Mouse (Mus musculus) E14TG2a.4 (cell line): ENCODE data around the gene Tuft1.
"Not testable (repeated sequence)": the region's sequence is repeated elsewhere in the genome, so short reads cannot be mapped to it uniquely, and the experiment has no call there.

Source experiments
- H3K27me3 ChIP-seq: 2 replicates; pipeline ENCODE4 v1.6.1; 2014; ENCODE audit warnings: low read length, control low read depth; ENCODE audit not compliant: insufficient read depth
- H3K36me3 ChIP-seq: 2 replicates; pipeline ENCODE4 v1.6.1; 2014; ENCODE audit warnings: low read length, control low read depth; ENCODE audit not compliant: insufficient read depth
- H3K4me1 ChIP-seq: replicated peaks from 2 replicates; pipeline ENCODE4 v1.6.1; 2014; ENCODE audit warnings: low read depth, low read length, control low read depth
- H3K4me3 ChIP-seq: replicated peaks from 2 replicates; pipeline ENCODE4 v1.5.1; 2014; ENCODE audit warnings: mild to moderate bottlenecking, low read length
- H3K9me3 ChIP-seq: 2 replicates; pipeline ENCODE4 v1.6.1; 2014; ENCODE audit warnings: low read length, control low read depth
- CTCF ChIP-seq: conservative IDR thresholded peaks from 2 replicates; pipeline ENCODE4 v1.5.1; 2014; ENCODE audit warnings: low read length
- NANOG ChIP-seq: IDR thresholded peaks from 2 replicates; pipeline ENCODE4 v1.6.1; 2014; ENCODE audit warnings: borderline replicate concordance, low read length, mixed read lengths
- POU5F1 ChIP-seq: IDR thresholded peaks from 2 replicates; pipeline ENCODE4 v1.6.1; 2014; ENCODE audit warnings: low read length, borderline replicate concordance

Gene Tuft1

DNA sequence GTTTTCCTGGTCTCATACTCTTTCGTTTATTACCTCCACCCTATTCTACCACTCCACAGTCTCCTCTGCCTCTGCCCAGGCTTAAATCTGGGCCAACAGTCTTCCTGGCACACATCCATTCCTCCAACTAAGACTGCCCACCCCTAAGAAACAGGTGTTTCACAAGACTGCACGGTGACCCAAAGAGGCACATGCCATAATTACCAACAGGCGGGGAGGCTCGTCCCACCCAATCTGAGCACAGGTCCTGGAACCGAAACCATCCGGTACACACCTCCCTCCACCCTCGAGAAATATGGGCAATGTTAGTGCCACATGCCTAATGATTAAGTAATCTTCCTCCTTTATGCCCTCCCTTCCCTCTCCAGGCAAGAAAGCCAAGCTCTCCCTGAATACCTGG lies 8.3 kb downstream of the Tuft1 start:
- 0 out of 2 replicates have a peak, but pooled peaks cover 5% of the 10 kb centered on the region for H3K27me3 ChIP-seq
- H3K9me3 ChIP-seq: no peaks in the 10 kb centered on the region
- peaks cover 11% of the 10 kb centered on the region; the same call in 1 of the 2 replicates for H3K4me1 ChIP-seq
- TF ChIP-seq CTCF (no peak), NANOG (no peak), POU5F1 (no peak)
- H3K4me3 ChIP-seq: no peak overlapping the region
- no peaks in the 10 kb centered on the region for H3K36me3 ChIP-seq

DNA sequence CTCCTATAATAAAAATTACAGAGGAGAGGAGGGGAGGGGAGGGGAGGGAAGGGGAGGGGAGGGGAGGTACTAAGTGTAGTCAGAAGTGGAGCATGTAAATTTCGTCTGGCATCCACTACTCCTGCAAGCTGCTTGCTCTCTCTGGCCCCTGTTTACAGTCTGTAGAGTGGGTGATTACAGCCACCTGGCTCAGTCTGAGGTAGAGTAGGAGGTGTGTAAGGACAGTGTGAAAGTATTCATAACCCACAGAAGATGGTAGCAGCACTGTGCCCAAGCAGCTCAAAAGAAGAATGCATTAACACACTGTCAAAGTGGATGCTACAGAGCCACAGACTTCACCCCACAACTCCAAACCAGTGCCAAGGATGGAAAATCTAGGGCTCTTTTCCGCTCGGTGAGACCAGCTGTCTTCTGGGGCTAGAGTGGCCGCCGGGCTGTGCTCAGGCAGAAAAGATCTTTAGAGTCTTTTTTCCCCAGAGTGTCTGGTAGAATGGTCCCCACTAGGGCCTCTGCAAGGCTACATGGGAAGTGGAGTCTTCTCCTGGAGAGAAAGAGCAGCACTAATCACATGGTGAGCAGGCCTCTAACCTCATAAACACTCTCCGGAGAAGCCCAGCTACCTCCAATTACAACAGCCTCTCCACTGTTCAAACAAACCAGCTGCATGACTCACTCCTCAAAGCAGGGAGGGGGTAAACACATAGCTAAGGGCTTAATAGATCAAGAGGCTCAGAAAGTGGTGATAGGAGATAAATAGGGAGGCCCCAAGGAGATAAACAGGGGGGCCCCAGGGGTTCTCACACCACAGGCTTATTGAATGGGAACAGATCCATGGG lies 9.7 kb downstream of the Tuft1 start:
- Histone ChIP-seq H3K9me3 (no peaks in the 10 kb centered on the region), H3K4me3 (no peak overlapping the region), H3K4me1 (peaks cover 11% of the 10 kb centered on the region; the same call in 1 of the 2 replicates), H3K36me3 (no peaks in the 10 kb centered on the region), H3K27me3 (0 out of 2 replicates have a peak, but pooled peaks cover 5% of the 10 kb centered on the region)
- TF ChIP-seq CTCF: no peak

DNA sequence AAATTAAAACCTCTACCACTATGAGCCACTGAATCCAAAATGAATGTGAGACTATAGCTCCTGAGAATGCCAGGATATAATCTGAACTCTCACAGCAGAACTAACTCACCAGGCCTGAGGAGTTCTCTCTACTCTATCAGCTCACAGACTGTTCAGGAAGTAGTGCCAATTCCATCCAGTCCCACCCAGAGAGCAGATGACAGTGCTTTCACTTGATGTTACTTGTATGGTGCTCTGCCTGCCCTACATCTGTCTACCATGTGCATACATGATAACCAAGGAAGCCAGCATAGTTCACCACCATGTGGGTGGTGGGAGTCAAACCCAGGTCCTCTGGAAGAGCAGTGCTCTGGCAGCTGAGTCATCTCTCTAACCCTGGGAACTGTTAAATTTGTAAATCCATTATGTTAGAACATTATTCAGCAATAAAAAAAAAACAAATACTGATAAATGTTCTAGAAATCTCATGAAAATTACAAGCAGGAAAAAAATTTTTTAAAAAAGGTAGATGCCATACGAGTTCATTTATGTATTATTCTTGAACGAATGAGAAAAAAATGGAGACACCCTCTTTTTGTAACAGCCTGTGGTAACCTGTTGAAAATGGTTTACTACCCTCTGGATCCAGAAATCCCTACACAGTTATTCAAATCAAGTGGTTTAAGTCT lies 16.0 kb downstream of the Tuft1 start, which contains the start of gene Gm10972:
TSS of gene Gm10972 (plus strand) at position 618 of the 668 bp plus-strand sequence.
- H3K36me3 ChIP-seq, H3K27me3 ChIP-seq, H3K4me3 ChIP-seq, H3K4me1 ChIP-seq, H3K9me3 ChIP-seq: not testable (repeated sequence)

DNA sequence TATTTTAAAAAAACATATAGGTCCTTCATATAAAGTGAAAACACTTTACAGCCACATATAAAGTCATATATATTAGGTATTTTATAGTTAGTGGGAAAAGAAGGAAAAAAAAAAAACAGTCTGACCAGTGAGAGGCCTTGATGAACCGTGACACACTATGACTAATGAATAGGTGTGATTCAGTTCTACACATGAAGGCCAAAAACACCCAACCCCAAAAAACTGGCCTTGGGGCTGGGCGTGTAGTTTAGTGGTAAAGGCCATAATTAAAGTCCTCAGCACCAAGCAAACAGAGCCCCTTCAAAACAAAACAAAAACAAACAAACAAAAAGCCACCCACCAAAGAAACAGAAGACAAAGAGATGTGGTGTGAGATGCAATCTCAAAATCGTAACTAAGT lies 28.8 kb downstream of the Tuft1 start:
- H3K4me3 ChIP-seq: no peak overlapping the region
- no peaks in the 10 kb centered on the region for H3K27me3 ChIP-seq
- 0 out of 2 replicates have a peak, but pooled peaks cover 4% of the 10 kb centered on the region for H3K36me3 ChIP-seq
- H3K9me3 ChIP-seq: no peaks in the 10 kb centered on the region
- TF ChIP-seq POU5F1 (no peak), CTCF (no peak), NANOG (no peak)
- no peaks in the 10 kb centered on the region for H3K4me1 ChIP-seq

DNA sequence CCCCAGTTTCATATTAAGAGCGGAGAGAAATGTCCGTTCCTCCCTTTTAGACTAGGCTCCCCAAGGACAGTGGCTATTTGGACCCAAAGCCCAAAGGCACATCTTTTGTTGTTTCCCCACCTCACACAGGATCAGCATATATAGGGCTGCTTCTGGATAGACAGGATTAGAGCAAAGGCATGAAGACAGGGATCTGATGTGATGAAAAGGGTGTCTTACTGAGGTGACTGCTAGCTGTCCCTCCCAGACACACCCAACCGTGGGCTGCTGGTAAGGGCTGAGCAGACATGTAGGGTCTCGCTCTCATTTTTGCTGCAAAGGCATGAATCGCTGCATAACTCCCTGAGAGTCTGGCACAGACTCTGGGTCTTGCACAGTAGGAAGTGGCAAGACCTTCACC lies 30.0 kb downstream of the Tuft1 start:
- 0 out of 2 replicates have a peak, but pooled peaks cover 4% of the 10 kb centered on the region for H3K36me3 ChIP-seq
- H3K4me3 ChIP-seq: no peak overlapping the region
- no peaks in the 10 kb centered on the region for H3K4me1 ChIP-seq
- H3K27me3 ChIP-seq: no peaks in the 10 kb centered on the region
- no peaks in the 10 kb centered on the region for H3K9me3 ChIP-seq
- TF ChIP-seq NANOG (no peak), CTCF (no peak), POU5F1 (no peak)

DNA sequence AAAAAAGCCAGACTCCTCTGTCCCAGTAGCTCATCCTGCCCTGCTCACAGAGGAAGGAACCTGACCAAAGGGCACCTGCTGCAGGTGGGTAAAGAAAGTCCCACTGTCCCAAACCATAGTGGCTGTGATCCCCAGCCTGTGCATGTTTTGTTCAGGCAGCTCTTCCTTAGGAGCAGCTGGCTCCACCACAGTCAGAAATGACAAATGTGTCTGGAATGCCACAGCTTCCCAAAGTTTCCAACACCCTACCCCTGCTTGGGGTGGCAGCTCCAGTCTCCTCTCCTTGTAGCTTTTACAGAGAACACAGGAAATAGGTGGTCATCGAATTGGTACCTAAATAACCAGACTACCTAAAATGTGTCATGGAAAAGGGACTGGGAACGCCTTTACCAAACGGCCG lies 34.4 kb downstream of the Tuft1 start:
- H3K27me3 ChIP-seq: no peaks in the 10 kb centered on the region
- TF ChIP-seq NANOG: no peak
- TF ChIP-seq POU5F1: no peak
- H3K9me3 ChIP-seq: no peaks in the 10 kb centered on the region
- H3K4me1 ChIP-seq: peaks cover 3% of the 10 kb centered on the region; the same call in 1 of the 2 replicates
- H3K36me3 ChIP-seq: peaks cover 4% of the 10 kb centered on the region; the same call in 1 of the 2 replicates
- H3K4me3 ChIP-seq: no peak overlapping the region

DNA sequence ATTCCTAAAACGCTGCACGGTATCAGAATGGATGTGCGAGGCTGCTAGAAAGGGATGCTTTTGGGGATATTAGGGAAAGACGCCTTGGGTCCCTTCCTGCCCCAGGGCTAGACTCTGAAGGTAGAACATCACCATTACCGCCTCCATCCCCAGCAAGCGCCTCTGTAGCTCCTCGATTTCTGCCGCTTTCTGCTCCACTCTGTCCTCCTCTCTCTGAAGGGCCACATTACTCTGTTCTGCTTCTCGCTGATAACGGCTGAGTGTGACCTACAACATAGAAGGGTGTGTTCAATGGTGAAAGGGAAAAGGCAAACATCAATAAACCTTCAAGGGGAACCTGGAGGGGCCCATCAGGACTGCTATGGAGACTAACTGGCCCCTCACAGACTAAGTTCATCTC lies 36.1 kb downstream of the Tuft1 start:
- H3K4me1 ChIP-seq: peaks cover 3% of the 10 kb centered on the region; the same call in 1 of the 2 replicates
- H3K4me3 ChIP-seq: no peak overlapping the region
- H3K27me3 ChIP-seq: no peaks in the 10 kb centered on the region
- TF ChIP-seq POU5F1 (no peak), CTCF (no peak), NANOG (no peak)
- peaks cover under 1% of the 10 kb centered on the region; the same call in 1 of the 2 replicates for H3K36me3 ChIP-seq
- no peaks in the 10 kb centered on the region for H3K9me3 ChIP-seq

DNA sequence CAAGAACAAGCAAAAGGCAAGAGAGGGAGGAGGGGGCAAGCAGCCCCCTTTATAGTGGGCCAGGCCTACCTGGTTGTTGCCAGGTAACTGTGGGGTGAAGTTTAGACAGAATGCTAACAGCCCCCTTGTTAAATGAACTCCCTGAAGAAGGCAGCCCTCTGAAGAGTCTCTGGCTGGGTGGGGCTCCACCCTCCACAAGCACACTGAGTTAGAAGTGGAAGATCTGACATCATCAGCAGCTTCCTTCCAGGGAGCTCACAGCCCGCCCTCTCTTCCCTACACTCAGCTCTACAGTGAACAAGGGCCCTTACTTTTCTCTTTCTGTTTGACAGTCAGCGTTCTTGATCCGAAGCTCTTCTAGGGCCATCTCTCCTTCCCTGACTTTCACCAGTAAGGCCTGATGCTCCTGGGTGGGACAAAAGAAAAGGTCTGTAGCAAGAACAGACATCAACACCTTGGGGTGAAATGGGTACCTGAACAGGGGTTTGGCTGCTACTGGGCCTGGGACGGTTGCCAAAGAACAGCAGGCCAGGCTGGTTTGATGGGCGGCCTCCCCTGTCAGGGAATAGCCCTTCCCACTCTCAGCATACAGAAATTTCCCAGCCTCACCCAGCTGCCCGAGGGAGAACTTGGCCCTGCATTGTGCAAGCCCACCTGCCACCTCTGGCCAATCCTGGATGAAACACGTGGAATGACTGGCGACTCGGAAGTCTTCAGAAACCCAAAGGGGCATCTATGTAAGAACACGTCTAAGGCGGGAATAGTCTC lies 36.7 kb downstream of the Tuft1 start:
- TF ChIP-seq CTCF (no peak), NANOG (no peak), POU5F1 (no peak)
- Histone ChIP-seq H3K27me3 (0 out of 2 replicates have a peak, but pooled peaks cover 1% of the 10 kb centered on the region), H3K4me1 (peaks cover 3% of the 10 kb centered on the region; the same call in 1 of the 2 replicates), H3K4me3 (no peak overlapping the region), H3K36me3 (no peaks in the 10 kb centered on the region; the same call in 1 of the 2 replicates), H3K9me3 (no peaks in the 10 kb centered on the region)
